Mouse (Mus musculus): Measurements from ENCODE around the gene Aox4. TPM values are rescaled to one million over a fixed set of nuclear protein-coding genes. Genes with fewer than 3 reads are reported as not detected.

Gene Aox4
- polyA plus RNA-seq, 1 experiment = not detected

GRCm38 (mm10) chr1:58303009-58303408, 92.8 kb downstream of the Aox4 start:
- no peak for TF ChIP-seq TAL1 (IDR thresholded peaks at IDR 0.05; ENCODE audit: low read length)
- no peak for TF ChIP-seq GATA1 (IDR thresholded peaks at IDR 0.05; ENCODE audit: low read length)
- Histone ChIP-seq H3K9me3 (ENCODE audit: control insufficient read depth, low read length) (no peaks in the 10 kb centered on the region), H3K4me1 (ENCODE audit: control insufficient read depth) (peaks cover 3% of the 10 kb centered on the region), H3K27me3 (ENCODE audit: control insufficient read depth) (no peaks in the 10 kb centered on the region), H3K36me3 (ENCODE audit: control insufficient read depth) (no peaks in the 10 kb centered on the region), H3K4me3 (replicated peaks) (no peak overlapping the region)

GRCm38 (mm10) chr1:58303726-58304125, 93.5 kb downstream of the Aox4 start:
- no peaks in the 10 kb centered on the region for H3K27me3 ChIP-seq (ENCODE audit: control insufficient read depth)
- no peak overlapping the region for H3K4me3 ChIP-seq (replicated peaks)
- H3K36me3 ChIP-seq (ENCODE audit: control insufficient read depth) = no peaks in the 10 kb centered on the region
- TF ChIP-seq GATA1 (IDR thresholded peaks at IDR 0.05; ENCODE audit: low read length) = no peak
- no peak for TF ChIP-seq TAL1 (IDR thresholded peaks at IDR 0.05; ENCODE audit: low read length)
- H3K9me3 ChIP-seq (ENCODE audit: control insufficient read depth, low read length) = no peaks in the 10 kb centered on the region
- H3K4me1 ChIP-seq (ENCODE audit: control insufficient read depth) = peaks cover 3% of the 10 kb centered on the region

- Histone ChIP-seq H3K27me3 (ENCODE audit: control insufficient read depth) (no peaks in the 10 kb centered on the region), H3K9me3 (ENCODE audit: control insufficient read depth, low read length) (no peaks in the 10 kb centered on the region), H3K36me3 (ENCODE audit: control insufficient read depth) (no peaks in the 10 kb centered on the region), H3K4me3 (replicated peaks) (no peak overlapping the region), H3K4me1 (ENCODE audit: control insufficient read depth) (peaks cover 3% of the 10 kb centered on the region)
- TF ChIP-seq TAL1 (IDR thresholded peaks at IDR 0.05; ENCODE audit: low read length) = no peak
- no peak for TF ChIP-seq GATA1 (IDR thresholded peaks at IDR 0.05; ENCODE audit: low read length)
Observed at GRCm38 (mm10) chr1:58304296-58304695, 94.1 kb downstream of the Aox4 start.

GRCm38 (mm10) chr1:58307181-58307580, 97.0 kb downstream of the Aox4 start:
- H3K4me1 ChIP-seq (ENCODE audit: control insufficient read depth) = peaks cover 3% of the 10 kb centered on the region
- TF ChIP-seq GATA1 (IDR thresholded peaks at IDR 0.05; ENCODE audit: low read length) (no peak), TAL1 (IDR thresholded peaks at IDR 0.05; ENCODE audit: low read length) (no peak)
- H3K36me3 ChIP-seq (ENCODE audit: control insufficient read depth) = no peaks in the 10 kb centered on the region
- no peak overlapping the region for H3K4me3 ChIP-seq (replicated peaks)
- H3K9me3 ChIP-seq (ENCODE audit: control insufficient read depth, low read length) = no peaks in the 10 kb centered on the region
- H3K27me3 ChIP-seq (ENCODE audit: control insufficient read depth) = no peaks in the 10 kb centered on the region

GRCm38 (mm10) chr1:58308594-58308993, 98.4 kb downstream of the Aox4 start:
- no peak overlapping the region for H3K4me3 ChIP-seq (replicated peaks)
- no peaks in the 10 kb centered on the region for H3K27me3 ChIP-seq (ENCODE audit: control insufficient read depth)
- H3K9me3 ChIP-seq (ENCODE audit: control insufficient read depth, low read length) = no peaks in the 10 kb centered on the region
- H3K36me3 ChIP-seq (ENCODE audit: control insufficient read depth) = no peaks in the 10 kb centered on the region
- peaks cover 2% of the 10 kb centered on the region for H3K4me1 ChIP-seq (ENCODE audit: control insufficient read depth)
- TF ChIP-seq TAL1 (IDR thresholded peaks at IDR 0.05; ENCODE audit: low read length) (no peak), GATA1 (IDR thresholded peaks at IDR 0.05; ENCODE audit: low read length) (no peak)

GRCm38 (mm10) chr1:58309853-58310252, 99.7 kb downstream of the Aox4 start:
- Histone ChIP-seq H3K9me3 (ENCODE audit: control insufficient read depth, low read length) (no peaks in the 10 kb centered on the region), H3K36me3 (ENCODE audit: control insufficient read depth) (no peaks in the 10 kb centered on the region), H3K27me3 (ENCODE audit: control insufficient read depth) (no peaks in the 10 kb centered on the region), H3K4me1 (ENCODE audit: control insufficient read depth) (no peaks in the 10 kb centered on the region), H3K4me3 (replicated peaks) (no peak overlapping the region)
- no peak for TF ChIP-seq GATA1 (IDR thresholded peaks at IDR 0.05; ENCODE audit: low read length)
- no peak for TF ChIP-seq TAL1 (IDR thresholded peaks at IDR 0.05; ENCODE audit: low read length)

- H3K27me3 ChIP-seq (ENCODE audit: control insufficient read depth) = no peaks in the 10 kb centered on the region
- H3K4me3 ChIP-seq (replicated peaks) = no peak overlapping the region
- TF ChIP-seq GATA1 (IDR thresholded peaks at IDR 0.05; ENCODE audit: low read length) (no peak), TAL1 (IDR thresholded peaks at IDR 0.05; ENCODE audit: low read length) (no peak)
- H3K36me3 ChIP-seq (ENCODE audit: control insufficient read depth) = no peaks in the 10 kb centered on the region
- no peaks in the 10 kb centered on the region for H3K4me1 ChIP-seq (ENCODE audit: control insufficient read depth)
- H3K9me3 ChIP-seq (ENCODE audit: control insufficient read depth, low read length) = no peaks in the 10 kb centered on the region
Observed at GRCm38 (mm10) chr1:58311221-58311864, 101.1 kb downstream of the Aox4 start.

GRCm38 (mm10) chr1:58313173-58313572, 103.0 kb downstream of the Aox4 start:
- H3K4me3 ChIP-seq (replicated peaks) = no peak overlapping the region
- no peaks in the 10 kb centered on the region for H3K9me3 ChIP-seq (ENCODE audit: control insufficient read depth, low read length)
- no peaks in the 10 kb centered on the region for H3K4me1 ChIP-seq (ENCODE audit: control insufficient read depth)
- no peaks in the 10 kb centered on the region for H3K36me3 ChIP-seq (ENCODE audit: control insufficient read depth)
- no peaks in the 10 kb centered on the region for H3K27me3 ChIP-seq (ENCODE audit: control insufficient read depth)
- TF ChIP-seq TAL1 (IDR thresholded peaks at IDR 0.05; ENCODE audit: low read length) (no peak), GATA1 (IDR thresholded peaks at IDR 0.05; ENCODE audit: low read length) (no peak)

GRCm38 (mm10) chr1:58315532-58315931, 105.3 kb downstream of the Aox4 start:
- H3K36me3 ChIP-seq (ENCODE audit: control insufficient read depth) = no peaks in the 10 kb centered on the region
- TF ChIP-seq TAL1 (IDR thresholded peaks at IDR 0.05; ENCODE audit: low read length) (no peak), GATA1 (IDR thresholded peaks at IDR 0.05; ENCODE audit: low read length) (no peak)
- no peaks in the 10 kb centered on the region for H3K9me3 ChIP-seq (ENCODE audit: control insufficient read depth, low read length)
- H3K27me3 ChIP-seq (ENCODE audit: control insufficient read depth) = no peaks in the 10 kb centered on the region
- no peaks in the 10 kb centered on the region for H3K4me1 ChIP-seq (ENCODE audit: control insufficient read depth)
- H3K4me3 ChIP-seq (replicated peaks) = no peak overlapping the region

Other genes with a start within 250 kb of the Aox4 start
- gene Sgo2a, start 214.4 kb upstream of the Aox4 start, polyA plus RNA-seq (2012) = 0.17 and 0.39 TPM in 2 replicates
- 0.28 and 0.38 TPM in 2 replicates for gene Kctd18, start 191.4 kb upstream of the Aox4 start, polyA plus RNA-seq (2012)
- gene Aox1, start 180.5 kb upstream of the Aox4 start, polyA plus RNA-seq (2012) = not detected in 2 replicates
- gene Aox3, start 97.3 kb upstream of the Aox4 start, polyA plus RNA-seq (2012) = not detected in 2 replicates
- not detected in 2 replicates for gene Aox2, start 67.9 kb downstream of the Aox4 start, polyA plus RNA-seq (2012)
- 0.15 and 0.30 TPM in 2 replicates for gene Bzw1, start 182.5 kb downstream of the Aox4 start, polyA plus RNA-seq (2012)
- gene Clk1, start 213.7 kb downstream of the Aox4 start, polyA plus RNA-seq (2012) = 1.5 and 2.9 TPM in 2 replicates
- 0.08 and 0.25 TPM in 2 replicates for gene Nif3l1, start 234.8 kb downstream of the Aox4 start, polyA plus RNA-seq (2012)
- 0.40 and 0.43 TPM in 2 replicates for gene Ppil3, start 235.1 kb downstream of the Aox4 start, polyA plus RNA-seq (2012)

Data from erythroblast, embryonic 14.5 days (primary cell).